Mouse (Mus musculus) T-cell, adult 2 months (primary cell): Measurements from ENCODE around the gene Hspb9.

Experiments
- DNase-seq: peaks from one replicate; pipeline ENCODE4 v3.0.0; 2022; ENCODE audit warnings: low spot score

Gene Hspb9

DNA sequence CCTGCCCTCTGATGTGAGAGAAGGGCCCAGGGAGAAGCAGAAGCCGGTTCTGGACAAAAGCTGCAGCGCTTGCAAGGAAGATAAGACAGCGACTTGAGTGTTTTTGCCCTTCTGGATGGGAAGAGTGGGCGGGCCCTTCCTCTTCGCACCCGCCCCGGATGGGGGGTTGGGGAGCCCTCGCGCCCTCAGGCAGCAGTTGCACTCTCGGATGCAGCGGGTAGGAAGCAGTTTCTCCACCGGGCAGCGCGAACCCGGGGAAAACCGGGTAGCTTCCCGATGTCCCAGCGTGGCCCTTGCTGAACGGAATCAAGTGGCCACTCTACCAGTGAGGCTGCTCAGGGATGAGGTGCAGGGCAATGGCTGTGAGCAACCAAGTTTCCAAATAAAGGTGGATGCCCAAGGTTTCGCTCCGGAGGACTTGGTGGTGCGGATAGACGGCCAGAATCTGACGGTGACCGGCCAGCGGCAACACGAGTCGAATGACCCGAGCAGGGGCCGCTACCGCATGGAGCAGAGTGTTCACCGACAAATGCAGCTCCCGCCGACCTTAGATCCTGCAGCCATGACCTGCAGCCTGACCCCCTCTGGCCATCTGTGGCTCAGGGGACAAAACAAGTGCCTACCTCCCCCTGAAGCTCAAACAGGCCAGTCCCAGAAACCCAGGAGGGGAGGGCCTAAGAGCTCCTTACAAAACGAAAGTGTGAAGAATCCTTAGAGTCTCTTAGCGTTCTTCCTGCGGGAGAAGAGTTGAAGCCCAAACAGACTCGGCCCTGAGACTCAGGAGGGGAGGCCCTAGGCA, at the start of gene Hspb9:
TSS of gene Hspb9 (plus strand) at position 116 of the 799 bp plus-strand sequence.
- peak; percentile 77 for DNase-seq

DNA sequence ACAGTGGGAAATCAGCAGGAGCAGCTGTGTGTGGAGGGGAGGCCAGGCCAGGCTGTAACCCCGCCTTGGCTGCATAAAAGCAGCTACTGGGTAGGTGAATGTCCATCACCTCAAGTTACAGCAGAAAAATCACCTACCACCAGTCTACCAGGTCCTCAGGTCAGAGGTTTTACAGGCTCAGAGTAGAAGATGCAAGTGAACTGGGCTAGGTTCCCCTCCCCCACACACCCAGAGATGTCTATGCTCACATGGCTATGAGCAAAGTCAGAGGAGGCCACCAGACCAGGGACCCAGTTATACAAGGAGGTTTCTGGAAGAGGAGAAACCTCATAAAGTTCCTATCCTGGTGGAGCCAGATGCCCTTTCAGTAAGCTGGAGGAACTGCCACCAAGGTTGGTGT, 42.6 kb upstream of the Hspb9 start:
- DNase-seq, result no peak

DNA sequence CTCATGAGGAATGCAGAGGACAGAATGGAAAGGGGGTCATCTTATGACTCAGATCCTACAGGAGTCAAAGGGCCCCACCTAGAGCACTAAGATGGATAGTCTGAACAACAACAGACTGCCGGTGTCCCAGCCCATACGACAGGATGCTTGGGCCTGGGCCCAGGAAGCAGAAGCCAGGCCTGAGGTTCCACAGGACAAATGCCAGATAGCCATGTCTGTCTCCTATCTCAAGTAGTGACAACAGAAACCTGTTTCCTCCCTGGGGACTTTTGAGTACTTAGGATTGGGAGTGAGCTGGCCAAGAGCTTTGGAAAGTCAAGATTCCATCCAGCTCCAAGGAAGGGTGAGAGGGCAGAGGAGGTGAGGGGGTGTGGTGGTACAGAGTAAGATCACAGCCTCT, 41.7 kb upstream of the Hspb9 start:
- no peak for DNase-seq

DNA sequence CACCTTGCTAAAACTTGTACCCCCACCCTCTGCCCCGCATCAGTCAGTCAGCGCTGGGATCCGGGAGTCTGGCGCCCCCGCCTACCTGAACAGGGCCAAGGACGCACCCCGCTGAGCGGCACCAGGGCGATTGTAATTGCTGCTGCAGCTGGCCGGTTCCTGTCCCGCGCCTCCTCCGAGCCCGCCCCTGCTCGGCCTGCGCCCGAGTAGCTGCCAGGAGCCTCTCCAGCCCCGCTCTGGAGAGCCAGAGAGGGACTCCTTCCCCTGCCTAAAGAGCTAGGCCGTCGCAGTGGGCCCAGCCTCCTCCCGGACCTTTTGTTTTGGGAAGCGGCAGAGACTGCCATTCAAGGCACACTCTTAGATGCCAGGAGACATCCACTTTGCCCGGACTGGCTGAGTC, 40.5 kb upstream of the Hspb9 start:
- no peak for DNase-seq

DNA sequence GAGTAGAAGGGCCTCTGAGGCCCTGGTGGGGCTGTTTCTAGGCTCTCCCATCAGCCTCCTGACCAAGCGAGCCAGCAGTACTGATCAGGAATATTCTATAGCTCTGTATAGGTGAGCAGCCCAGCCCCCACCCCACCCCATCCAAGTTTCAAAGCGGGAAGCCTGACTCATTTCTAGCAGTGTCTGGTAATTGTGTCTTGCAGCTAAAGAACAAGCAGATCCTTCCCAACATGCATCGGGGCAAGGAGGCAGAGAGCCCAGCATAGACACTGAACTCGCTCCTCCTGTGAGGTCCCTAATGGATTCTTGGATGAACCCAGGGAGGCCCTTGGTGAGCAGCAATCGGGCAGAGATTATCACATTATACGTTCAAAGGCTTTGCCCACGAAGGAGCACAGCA, 35.8 kb upstream of the Hspb9 start:
- DNase-seq, result no peak

DNA sequence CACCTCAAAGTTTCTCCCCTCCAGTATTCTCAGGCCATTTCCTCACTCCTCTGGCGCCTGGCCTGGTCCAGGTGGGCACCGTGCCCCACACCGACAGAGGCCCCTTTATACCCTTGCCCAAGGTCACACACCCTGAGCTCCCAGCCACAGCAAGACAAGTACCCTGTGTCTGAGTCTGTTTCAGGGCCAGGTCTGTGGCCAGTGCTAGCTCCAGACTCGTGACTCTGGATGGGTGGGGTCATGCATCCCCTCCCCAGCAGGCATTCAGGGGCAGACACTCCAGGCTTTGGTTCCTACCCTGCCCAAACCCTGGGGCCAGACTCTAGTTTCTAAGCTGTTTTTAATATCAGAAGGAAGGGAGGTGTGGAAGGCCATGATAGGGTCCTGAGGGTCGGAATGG, 31.8 kb upstream of the Hspb9 start:
- DNase-seq, result no peak

DNA sequence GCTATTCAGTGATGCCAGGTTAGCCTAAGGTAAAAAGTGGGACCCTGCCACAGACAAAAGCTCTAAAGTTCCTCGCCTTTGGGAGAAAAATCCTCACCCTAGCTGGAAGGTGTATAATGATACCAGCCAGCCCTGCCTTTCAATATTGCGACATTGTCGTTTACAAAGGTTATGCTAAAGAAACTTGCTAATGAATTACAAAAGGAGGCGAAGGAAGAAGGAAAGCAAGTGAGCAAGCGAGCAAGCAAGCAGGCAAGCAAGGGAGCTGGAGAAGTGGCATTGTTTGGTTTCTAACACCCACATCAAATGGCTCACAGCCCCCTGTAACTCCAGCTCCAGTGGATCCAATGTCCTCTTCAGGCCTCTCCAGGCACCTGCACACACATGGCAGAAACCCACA, 31.1 kb upstream of the Hspb9 start:
- DNase-seq, result no peak

DNA sequence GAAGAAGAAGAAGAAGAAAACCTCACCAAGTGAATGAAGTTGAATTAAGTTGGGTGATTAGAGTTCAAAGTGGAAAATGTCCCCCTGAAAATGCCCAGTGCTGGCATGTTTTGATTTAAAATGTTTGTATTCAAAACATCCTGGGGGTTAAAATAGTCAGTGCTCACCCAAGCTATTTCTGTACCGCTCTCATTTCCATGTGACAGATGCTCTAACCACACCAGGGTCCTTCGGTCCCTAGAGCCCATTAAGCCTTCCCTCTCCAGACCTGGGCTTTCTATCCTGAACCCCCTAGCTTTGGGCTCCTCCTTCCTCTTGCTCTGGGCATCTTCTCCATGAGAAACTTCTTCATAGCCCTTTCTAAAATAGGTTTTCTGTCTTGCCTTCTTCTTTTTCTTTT, 29.6 kb upstream of the Hspb9 start:
- no peak for DNase-seq

DNA sequence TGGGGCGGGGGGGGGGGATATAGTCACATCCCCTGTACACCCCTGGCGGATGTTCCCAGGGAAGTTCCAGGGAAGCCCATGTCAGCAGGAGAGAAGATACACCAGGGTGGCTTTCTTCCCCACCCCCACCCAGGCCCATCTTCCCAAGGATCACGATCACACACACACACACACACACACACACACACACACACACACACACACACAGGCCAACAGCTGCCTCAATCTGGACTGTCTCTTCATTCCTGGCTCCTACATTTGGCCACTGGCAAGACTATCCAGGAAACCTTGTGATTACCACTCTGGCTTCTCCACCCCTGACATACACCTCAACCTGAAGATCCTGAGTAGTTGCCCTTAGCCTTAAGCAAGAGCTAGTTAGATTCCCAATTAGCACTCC, 28.3 kb upstream of the Hspb9 start:
- no peak for DNase-seq

DNA sequence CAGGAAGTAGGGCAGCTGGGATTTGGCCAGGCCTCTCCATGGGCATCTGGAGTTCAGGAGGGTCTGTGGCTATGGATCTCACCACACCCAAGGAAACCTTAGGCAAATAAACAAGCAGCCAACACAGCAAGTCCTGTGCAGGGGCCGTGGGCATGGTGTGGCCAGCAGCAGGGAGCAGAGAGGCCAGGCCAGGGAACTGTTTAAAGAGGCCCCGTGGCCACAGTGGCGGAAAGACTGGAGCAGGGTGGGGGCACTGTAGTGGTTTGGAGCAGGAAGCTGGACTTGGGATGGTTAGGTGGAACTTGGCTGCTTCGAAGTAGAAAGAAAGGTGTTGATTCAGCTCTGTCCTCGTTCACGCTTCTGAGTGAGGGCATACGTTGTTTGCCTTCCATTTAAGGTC, 26.4 kb upstream of the Hspb9 start:
- DNase-seq, result no peak

DNA sequence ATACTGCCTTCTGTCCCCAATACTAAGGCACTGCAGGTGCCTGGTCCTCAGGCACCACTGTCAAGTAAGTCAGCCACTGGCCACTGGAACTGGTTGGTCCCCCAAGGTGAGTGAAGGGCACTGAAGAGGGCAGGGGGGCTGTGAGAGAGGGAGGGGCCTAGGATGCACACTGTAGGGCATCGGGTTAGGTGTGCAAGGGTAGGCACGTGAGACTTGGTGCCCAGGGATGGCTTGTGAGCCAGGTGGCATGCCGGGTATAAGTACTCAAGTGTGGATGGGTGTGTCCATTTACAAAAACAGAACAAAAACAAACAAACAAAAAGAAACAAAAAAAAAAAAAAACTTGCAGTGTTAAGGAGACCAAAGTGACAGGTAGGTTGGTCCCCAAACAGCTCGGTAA, 25.2 kb upstream of the Hspb9 start:
- DNase-seq, result no peak

DNA sequence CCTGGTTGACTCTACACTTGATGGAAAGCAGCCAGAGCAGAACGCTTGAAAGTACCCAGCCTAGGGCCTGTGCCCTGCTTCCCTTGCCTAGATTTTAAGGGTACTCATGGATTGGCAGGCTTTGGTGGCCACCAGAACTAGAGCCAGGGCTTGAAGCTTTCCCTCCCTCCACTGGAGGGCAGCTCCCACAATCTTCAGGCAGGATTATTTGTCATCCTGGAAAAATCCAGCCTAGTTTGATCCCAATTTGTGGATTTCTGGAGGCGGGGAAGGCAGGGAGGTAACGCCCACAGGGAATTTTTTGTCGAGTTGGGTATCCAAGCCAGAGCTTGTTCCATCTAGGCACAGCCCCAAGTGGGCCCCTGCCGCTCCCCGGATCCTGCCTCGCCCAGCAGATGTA, 23.3 kb upstream of the Hspb9 start:
- DNase-seq, result no peak

DNA sequence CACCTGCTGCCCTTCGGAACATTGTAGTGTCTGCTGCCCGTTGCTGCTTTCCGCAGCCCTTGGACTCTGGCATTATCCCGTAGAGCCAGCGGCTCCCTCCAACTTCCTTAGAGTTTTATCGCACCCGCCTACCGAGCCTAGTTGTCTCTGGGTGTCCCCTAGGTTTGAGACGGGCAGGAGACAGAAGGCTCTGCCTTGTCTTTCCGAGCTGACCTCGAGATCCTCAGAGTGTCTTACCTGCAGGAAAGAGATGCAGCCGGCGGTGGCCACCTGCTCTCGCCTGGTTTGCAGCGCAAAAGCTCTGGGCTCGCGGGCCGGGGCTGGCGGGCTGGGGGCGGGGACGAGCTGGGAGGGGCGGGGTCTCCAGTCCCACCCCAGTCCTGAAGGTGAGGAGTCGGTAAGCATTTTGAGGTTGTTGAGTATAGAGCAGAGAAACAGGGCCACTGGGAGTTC, 21.5 kb upstream of the Hspb9 start, which contains the start of gene Zfp385c:
TSS of gene Zfp385c (minus strand) at position 292 of the 453 bp plus-strand sequence.
- DNase-seq, result no peak

DNA sequence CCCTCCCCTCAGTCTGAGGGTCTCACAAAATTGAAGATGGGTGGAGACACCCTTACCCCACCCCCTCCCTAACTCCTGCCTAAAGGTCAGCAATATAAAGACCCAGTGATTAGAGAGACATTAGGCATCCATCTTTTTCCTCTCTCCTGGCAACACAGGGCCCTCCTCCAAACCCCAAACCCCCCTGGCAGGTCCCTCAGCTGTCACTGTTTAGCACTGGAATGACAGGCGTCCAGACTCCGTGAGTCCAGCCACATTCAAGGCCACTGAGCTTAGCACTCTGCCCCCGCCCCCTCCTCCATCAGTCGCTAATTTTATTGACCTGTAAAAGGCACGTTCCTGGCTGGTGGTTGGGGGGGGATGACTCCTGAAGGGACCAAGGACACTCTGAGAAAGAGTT, 20.5 kb upstream of the Hspb9 start:
- DNase-seq, result no peak

DNA sequence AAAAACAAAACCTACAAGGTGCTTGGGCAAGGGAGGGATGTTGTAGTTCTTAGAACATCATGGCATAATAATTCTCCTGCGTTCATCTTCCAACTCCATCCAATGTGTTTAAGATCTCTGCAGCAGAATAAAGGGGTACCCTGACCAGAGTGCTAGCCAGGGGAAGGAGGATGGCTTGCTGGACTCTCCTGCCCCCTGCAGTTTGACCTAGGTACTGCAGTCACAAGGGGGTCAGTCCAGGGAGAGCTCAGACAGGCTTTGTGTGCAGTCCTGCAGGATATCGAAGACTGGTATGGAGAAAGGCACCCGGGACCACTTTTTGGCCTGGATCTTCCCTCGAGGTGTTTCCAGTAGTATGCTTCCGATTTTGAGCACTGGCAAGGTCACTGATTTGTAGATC, 18.7 kb upstream of the Hspb9 start:
- peak; percentile 63 for DNase-seq

DNA sequence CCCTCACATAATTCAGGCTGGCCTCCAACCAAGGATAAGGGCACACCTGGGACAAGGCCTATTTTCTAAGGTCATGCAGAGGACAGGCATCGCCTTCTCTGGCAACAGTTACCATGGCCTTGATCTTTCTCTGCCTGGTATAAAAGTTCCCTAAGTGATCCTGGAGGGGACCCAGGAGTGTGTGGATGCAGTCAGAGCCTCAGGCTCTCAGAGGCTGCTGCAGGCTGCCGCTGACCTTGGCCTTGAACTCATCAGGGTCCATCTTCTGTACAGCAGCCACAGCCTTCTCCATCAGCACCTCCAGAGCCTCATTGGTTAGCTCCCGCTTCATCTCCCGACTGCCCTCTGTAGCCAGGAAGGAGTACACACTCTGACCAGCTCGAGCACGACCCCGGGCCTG, 15.7 kb upstream of the Hspb9 start:
- no peak for DNase-seq

DNA sequence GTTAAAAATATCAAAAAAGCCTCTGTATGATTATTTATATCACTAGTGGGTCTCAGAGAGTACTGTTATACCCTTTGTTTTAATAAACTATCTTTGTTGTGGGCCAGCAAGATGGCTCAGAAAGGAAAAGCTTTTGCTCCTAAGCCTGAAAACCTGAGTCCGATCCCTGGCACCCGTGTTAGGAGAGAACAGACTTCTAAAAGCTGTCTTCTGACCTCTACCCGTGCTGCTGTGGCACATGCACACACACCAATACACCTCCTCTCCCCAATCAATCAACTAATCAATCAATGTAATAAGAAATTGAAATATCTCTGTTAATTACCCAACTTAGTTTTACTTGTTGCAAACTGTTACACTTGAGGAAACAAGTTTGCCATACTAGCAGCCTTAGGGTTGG, 12.9 kb upstream of the Hspb9 start:
- no peak for DNase-seq

DNA sequence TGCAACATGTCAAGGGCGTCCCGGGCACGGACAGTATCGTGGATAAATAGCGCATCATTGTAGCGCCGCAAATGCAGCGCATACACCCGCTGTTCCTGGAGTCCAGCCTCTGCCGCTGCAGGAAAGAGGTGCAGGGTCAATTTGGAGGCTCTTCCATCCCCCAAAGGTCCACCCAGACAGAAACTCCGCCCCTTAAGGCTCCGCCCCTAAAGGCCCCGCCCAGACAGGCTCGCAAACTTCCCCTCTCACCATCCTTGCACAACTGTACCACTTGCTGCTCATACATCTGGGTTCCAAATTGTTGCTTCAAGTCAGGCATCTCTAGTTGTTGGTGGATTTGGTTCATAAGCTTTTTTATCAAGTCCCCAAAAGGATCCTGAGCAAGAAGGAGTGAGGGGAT, 12.3 kb upstream of the Hspb9 start:
- no peak for DNase-seq

DNA sequence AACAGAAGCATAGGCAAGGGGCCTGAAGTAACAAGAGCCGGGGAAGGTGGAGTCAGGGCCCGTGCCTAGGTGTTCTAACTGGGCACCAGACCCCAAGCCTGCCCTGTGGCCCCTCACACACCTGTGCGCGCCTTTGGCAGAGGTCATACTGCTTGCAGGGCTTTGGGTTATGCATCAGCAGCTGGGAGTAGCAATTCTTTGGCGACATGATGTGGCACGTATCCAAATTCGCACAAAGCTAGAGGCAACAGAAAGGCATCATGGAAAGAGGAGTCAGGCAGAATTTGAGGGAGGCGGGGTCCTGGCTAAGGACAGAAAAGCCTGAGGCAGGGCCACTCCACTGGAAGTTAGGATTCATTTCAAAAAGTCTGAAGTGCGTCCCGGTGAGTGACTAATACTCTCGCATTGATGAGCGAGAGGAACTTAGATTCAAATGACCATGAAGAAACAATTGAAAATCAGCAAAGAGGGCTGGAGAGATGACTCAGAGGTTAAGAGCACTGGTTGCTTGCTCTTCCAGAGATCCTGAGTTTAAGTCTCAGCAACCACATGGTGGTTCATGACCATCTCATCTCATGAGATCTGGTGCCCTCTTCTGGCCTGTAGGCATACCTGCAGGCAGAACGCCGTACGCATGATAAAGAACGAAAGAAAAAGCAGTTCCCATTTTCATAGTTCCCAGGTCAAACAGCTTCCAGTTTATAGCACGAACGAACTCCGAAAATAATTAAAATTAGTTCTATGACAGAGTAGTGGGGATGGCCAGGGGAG, 11.4 kb upstream of the Hspb9 start:
- DNase-seq, result peak; percentile 67

DNA sequence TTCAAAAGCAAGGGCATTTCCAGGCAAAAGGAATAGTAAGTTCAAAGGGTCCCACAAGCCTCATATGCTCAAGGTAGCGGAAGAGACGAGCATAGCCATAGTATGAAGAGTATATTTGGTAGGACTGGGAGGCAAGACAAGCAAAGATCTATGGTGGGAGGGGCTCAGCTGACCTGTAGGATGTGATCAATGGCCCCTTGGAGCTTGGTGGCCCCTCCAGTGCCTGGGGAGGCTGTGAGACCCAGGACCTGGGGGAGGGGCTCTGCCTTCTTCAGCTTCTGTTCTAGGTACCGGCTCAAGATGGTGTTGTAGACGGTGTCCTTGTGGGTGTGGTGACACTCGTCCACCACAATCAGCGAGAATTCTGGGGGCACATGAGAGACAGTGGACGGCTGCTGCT, 10.7 kb upstream of the Hspb9 start:
- DNase-seq, result no peak

DNA sequence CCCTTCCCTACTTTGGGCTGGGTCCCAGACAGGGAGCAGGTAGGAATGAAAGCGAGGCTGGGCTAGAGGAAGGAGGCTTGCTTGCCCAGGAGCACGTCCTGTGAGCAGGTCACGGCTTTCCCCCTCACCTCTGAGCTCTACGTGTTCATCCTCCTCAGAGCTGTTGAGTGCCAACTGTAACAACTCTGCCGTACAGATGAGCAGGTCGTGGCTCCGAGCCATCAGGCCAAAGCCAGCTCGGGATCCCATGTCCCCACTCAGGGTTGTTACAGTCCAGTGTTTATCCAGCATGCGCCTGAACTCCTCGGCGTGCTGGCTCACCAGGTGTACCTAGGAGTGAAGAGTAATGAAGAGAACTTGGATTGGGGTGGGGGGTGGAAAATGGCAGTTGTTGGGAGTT, 10.3 kb upstream of the Hspb9 start:
- no peak for DNase-seq

DNA sequence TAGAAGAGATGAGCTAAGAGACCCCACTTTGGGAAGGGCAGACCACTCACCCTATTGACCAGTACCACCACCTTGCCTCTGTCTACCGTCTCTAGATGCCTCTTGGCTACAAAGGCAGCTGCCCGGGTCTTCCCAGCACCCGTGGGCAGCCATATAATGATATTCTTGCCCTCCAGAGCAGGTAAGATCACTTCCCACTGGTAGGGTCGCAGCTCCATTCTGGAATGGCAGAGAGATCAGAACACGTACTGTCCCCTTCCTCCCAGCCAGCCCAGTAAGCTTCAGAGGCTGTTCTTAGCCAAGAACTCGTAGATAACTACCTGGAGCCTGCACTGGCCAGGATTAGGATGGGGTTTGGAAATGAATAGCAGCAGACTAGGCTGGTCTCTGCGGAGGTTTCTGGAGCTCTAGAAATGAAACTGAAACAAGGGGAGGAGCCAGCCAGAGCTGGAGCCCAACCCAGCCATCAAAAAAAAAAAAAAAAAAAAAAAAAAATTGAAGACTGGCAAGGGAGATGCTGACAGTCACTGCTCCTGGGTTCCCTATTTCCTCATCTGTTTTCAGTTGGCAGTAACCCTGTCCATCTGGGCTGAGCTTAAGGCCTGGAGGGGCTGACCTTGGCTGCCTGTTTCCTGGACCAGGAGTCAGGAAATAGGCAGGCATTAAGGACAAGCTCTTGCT, 9.7 kb upstream of the Hspb9 start, which contains the start of gene Dhx58:
TSS of gene Dhx58 (minus strand) at position 421 of the 681 bp plus-strand sequence.
- DNase-seq, result peak; percentile 16
